Mouse (Mus musculus) midbrain, postnatal 0 days (tissue): ENCODE measurements around the gene Stfa2. TPM values are rescaled to one million over a fixed set of nuclear protein-coding genes. Genes with fewer than 3 reads are reported as not detected.
"Not testable (repeated sequence)": the region's sequence is repeated elsewhere in the genome, so short reads cannot be mapped to it uniquely, and the experiment has no call there.

Source experiments
- ATAC-seq: fragments of 200-750 bp; cut with Nextera tagmentation; 2 replicates; pipeline ENCODE4 v1.8.0; 2017; ENCODE audit warnings: moderate number of reproducible peaks, mild to moderate bottlenecking, moderate TSS enrichment, moderate library complexity; ENCODE audit not compliant: low FRiP score
- DNase-seq: peaks from one replicate; pipeline ENCODE4 v3.0.0-alpha.2; 2015; ENCODE audit warnings: low spot score
- H3K27ac ChIP-seq: fragments of 300-500 bp; sonication (generic); 2 replicates; pipeline ENCODE4 v1.5.1; 2014; ENCODE audit warnings: low read depth, mild to moderate bottlenecking, low read length, mixed read lengths
- H3K27me3 ChIP-seq: fragments of 300-500 bp; sonication (generic); 2 replicates; pipeline ENCODE4 v1.6.1; 2014; ENCODE audit warnings: low read length, control low read depth, mixed read lengths; ENCODE audit not compliant: insufficient read depth
- H3K36me3 ChIP-seq: fragments of 300-500 bp; sonication (generic); 2 replicates; pipeline ENCODE4 v1.6.1; 2014; ENCODE audit warnings: low read length, control low read depth, mixed read lengths; ENCODE audit not compliant: insufficient read depth
- H3K4me1 ChIP-seq: fragments of 300-500 bp; sonication (generic); 2 replicates; pipeline ENCODE4 v1.6.1; 2014; ENCODE audit warnings: mild to moderate bottlenecking, control low read depth, antibody characterized with exemption, low read length, mixed read lengths; ENCODE audit not compliant: insufficient read depth
- H3K4me2 ChIP-seq: fragments of 300-500 bp; sonication (generic); 2 replicates; pipeline ENCODE4 v1.6.1; 2014; ENCODE audit warnings: low read depth, mild to moderate bottlenecking, low read length, mixed read lengths; ENCODE audit not compliant: poor library complexity, severe bottlenecking
- H3K4me3 ChIP-seq: fragments of 300-500 bp; sonication (generic); 2 replicates; pipeline ENCODE4 v1.5.1; 2014; ENCODE audit warnings: low read depth, mild to moderate bottlenecking, low read length, moderate library complexity
- H3K9ac ChIP-seq: fragments of 300-500 bp; sonication (generic); replicated peaks from 2 replicates; pipeline ENCODE4 v1.6.1; 2014; ENCODE audit warnings: mild to moderate bottlenecking, low read length, moderate library complexity, mixed read lengths; ENCODE audit not compliant: poor library complexity, severe bottlenecking
- H3K9me3 ChIP-seq: fragments of 300-500 bp; sonication (generic); 2 replicates; pipeline ENCODE4 v1.6.1; 2016; ENCODE audit warnings: low read length, control low read depth
- CTCF ChIP-seq: IDR thresholded peaks from 2 replicates; pipeline ENCODE4 v1.5.1; 2016; ENCODE audit warnings: antibody characterized with exemption, mild to moderate bottlenecking
- WGBS: fragments of 180-500 bp; shearing (Covaris S2); extraction: QIAGEN DNeasy Blood & Tissue Kit; methylation state at CpG from one replicate; pipeline ENCODE4 v1.1.7; 2014; 5-methylcytosine and 5-hydroxymethylcytosine counted together
- polyA plus RNA-seq: library from polyadenylated mRNA; unstranded; fragments of >200 nt; fragmentation: Nextera tagmentation; extraction: Ambion mirVana; gene quantifications from 2 replicates; pipeline ENCODE4 v1.2.1, GENCODE M21; 2015
- total RNA-seq: library from RNA; depleted of rRNA; stranded (reverse); fragments of >200 nt; gene quantifications from 2 replicates; pipeline ENCODE4 v1.2.3, GENCODE M21; 2014; rRNA removed

Stfa2 gene
- total RNA-seq = not detected in 2 replicates
- 0.40 and 0.75 TPM in 2 replicates for polyA plus RNA-seq

GRCm38 (mm10) chr16:36408357-36408756 lies at the start of gene Stfa2:
Gene Stfa2 (minus strand): TSS chr16:36408457.
- DNase-seq (no peak), ATAC-seq (no peak)
- Histone ChIP-seq H3K4me1 (no peaks in the 10 kb centered on the region), H3K27ac (no peak within 1 kb of the TSS), H3K9me3 (no peaks in the 10 kb centered on the region), H3K27me3 (no peaks in the 10 kb centered on the region), H3K4me2 (no peak within 1 kb of the TSS), H3K36me3 (no peaks in the 10 kb centered on the region), H3K9ac (no peak within 1 kb of the TSS), H3K4me3 (no peak within 1 kb of the TSS)
- no peak for TF ChIP-seq CTCF

- no peaks in the 10 kb centered on the region for H3K27me3 ChIP-seq
- WGBS = 92% methylated on average over 4 of the region's 4 CpGs
- no peaks in the 10 kb centered on the region for H3K36me3 ChIP-seq
- ATAC-seq (no peak), DNase-seq (no peak)
- no peak within 1 kb of the TSS for H3K27ac ChIP-seq
- TF ChIP-seq CTCF = no peak
- H3K4me3 ChIP-seq = no peak within 1 kb of the TSS
- no peak within 1 kb of the TSS for H3K9ac ChIP-seq
- no peaks in the 10 kb centered on the region for H3K9me3 ChIP-seq
- H3K4me2 ChIP-seq = no peak within 1 kb of the TSS
- H3K4me1 ChIP-seq = no peaks in the 10 kb centered on the region
Measured at GRCm38 (mm10) chr16:36455342-36455802, 47.1 kb upstream of the Stfa2 start, which contains the start of gene Stfa3. Gene Stfa3 (minus strand): TSS chr16:36455392.

GRCm38 (mm10) chr16:36420979-36421378 lies 12.7 kb upstream of the Stfa2 start:
- not testable (repeated sequence) for H3K4me1 ChIP-seq, H3K9ac ChIP-seq, H3K4me2 ChIP-seq, H3K27me3 ChIP-seq, H3K4me3 ChIP-seq, H3K27ac ChIP-seq, H3K9me3 ChIP-seq, H3K36me3 ChIP-seq, DNase-seq, ATAC-seq
- 100% methylated on average over 1 of the region's 1 CpGs for WGBS

GRCm38 (mm10) chr16:36389060-36389459 lies 19.2 kb downstream of the Stfa2 start:
- 29% methylated on average over 4 of the region's 4 CpGs for WGBS
- H3K4me1 ChIP-seq = no peaks in the 10 kb centered on the region
- H3K9me3 ChIP-seq = no peaks in the 10 kb centered on the region
- no peak overlapping the region for H3K9ac ChIP-seq
- H3K36me3 ChIP-seq = no peaks in the 10 kb centered on the region
- no peak for ATAC-seq
- no peak for DNase-seq
- H3K4me3 ChIP-seq = no peak overlapping the region
- H3K27ac ChIP-seq = no peak overlapping the region
- no peak for TF ChIP-seq CTCF
- no peak overlapping the region for H3K4me2 ChIP-seq
- H3K27me3 ChIP-seq = no peaks in the 10 kb centered on the region

- H3K4me3 ChIP-seq, H3K27ac ChIP-seq, H3K4me2 ChIP-seq, H3K4me1 ChIP-seq, H3K36me3 ChIP-seq, H3K27me3 ChIP-seq, H3K9me3 ChIP-seq, DNase-seq, ATAC-seq, H3K9ac ChIP-seq: not testable (repeated sequence)
- WGBS = 76% methylated on average over 3 of the region's 3 CpGs
Measured at GRCm38 (mm10) chr16:36367648-36368047, 40.6 kb downstream of the Stfa2 start, which contains the start of gene BC100530. Gene BC100530 (minus strand): TSS chr16:36367748.

Other genes with a start within 250 kb of the Stfa2 start
- not detected in 2 replicates for gene Gm5483, start 224.2 kb downstream of the Stfa2 start, total RNA-seq
- 0.48 and 1.0 TPM in 2 replicates for gene Gm5483, start 224.2 kb downstream of the Stfa2 start, polyA plus RNA-seq
- gene Gm5416, start 198.1 kb downstream of the Stfa2 start, total RNA-seq = not detected in 2 replicates
- not detected in 2 replicates for gene Gm5416, start 198.1 kb downstream of the Stfa2 start, polyA plus RNA-seq
- not detected in 2 replicates for gene 2010005H15Rik, start 187.0 kb downstream of the Stfa2 start, total RNA-seq
- not detected in 2 replicates for gene 2010005H15Rik, start 187.0 kb downstream of the Stfa2 start, polyA plus RNA-seq
- gene Stfa1, start 131.5 kb downstream of the Stfa2 start, total RNA-seq = 0.55 TPM in 1 of 2 replicates, not detected in the other
- gene Stfa1, start 131.5 kb downstream of the Stfa2 start, polyA plus RNA-seq = 0.49 and 1.1 TPM in 2 replicates
- not detected in 2 replicates for gene BC117090, start 74.1 kb downstream of the Stfa2 start, total RNA-seq
- gene BC117090, start 74.1 kb downstream of the Stfa2 start, polyA plus RNA-seq = not detected in 2 replicates
- 1.5 and 11.5 TPM in 2 replicates for gene BC100530, start 40.7 kb downstream of the Stfa2 start, total RNA-seq
- 0.38 and 0.59 TPM in 2 replicates for gene BC100530, start 40.7 kb downstream of the Stfa2 start, polyA plus RNA-seq
- 9.9 TPM in 1 of 2 replicates, not detected in the other for gene Stfa3, start 46.9 kb upstream of the Stfa2 start, total RNA-seq
- not detected in 2 replicates for gene Stfa3, start 46.9 kb upstream of the Stfa2 start, polyA plus RNA-seq
- gene Casr, start 153.7 kb upstream of the Stfa2 start, total RNA-seq = 1.3 and 1.5 TPM in 2 replicates
- gene Casr, start 153.7 kb upstream of the Stfa2 start, polyA plus RNA-seq = 0.33 and 0.52 TPM in 2 replicates